Mouse (Mus musculus) liver, embryonic 14.5 days (tissue): ENCODE measurements around the gene Slc25a39.

ENCODE experiments used
- CTCF ChIP-seq: IDR thresholded peaks from 2 replicates; pipeline ENCODE4 v1.5.1; 2016; ENCODE audit warnings: antibody characterized with exemption, low read depth, control low read depth
- EP300 ChIP-seq: IDR thresholded peaks from 2 replicates; pipeline ENCODE4 v1.6.1; 2016; ENCODE audit warnings: antibody characterized with exemption, low read depth

DNA sequence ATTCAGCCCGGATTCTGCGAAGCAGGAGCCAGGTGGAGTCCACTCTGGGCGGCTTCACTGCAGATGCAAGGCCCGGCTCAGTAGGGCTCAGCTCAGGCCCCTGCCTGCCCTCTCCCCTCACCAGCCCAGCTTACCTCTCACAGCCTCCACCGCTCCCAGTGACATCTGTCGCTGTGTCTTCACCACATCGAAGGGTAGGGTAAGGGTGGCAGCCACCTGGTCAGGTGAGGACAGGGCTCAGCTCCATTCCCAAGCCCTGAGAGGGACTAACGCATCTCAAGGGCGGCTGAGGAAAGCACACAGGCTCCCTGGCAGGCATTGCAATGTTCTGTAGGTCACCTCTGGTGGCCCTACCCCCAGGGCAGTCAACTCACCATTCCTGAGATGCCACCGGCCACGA lies 4.1 kb downstream of the Slc25a39 start:
- TF ChIP-seq CTCF (no peak), EP300 (no peak)
